Mouse (Mus musculus) gastrocnemius, postnatal 14 days (tissue): ENCODE results near the gene Kctd11. TPM values are rescaled to one million over a fixed set of nuclear protein-coding genes. Genes with fewer than 3 reads are reported as not detected.
"Not testable (repeated sequence)": the region's sequence is repeated elsewhere in the genome, so short reads cannot be mapped to it uniquely, and the experiment has no call there.

Experiments used
- DNase-seq: peaks from one replicate; pipeline ENCODE4 v3.0.0; 2021; ENCODE audit warnings: mixed read lengths
- intact Hi-C: fragments of 180-260 bp; cut with DNase I; formaldehyde crosslinking; loops from one replicate; pipeline ENCODE4 v1.15.1; 2025; ENCODE audit warnings: low total_unique reads
- total RNA-seq, 2 experiments: library from RNA; stranded (reverse); gene quantifications; 2 replicates each; pipeline ENCODE4 v1.2.3; 2021

Gene Kctd11
- total RNA-seq, 2 experiments from 2014 or later, result 2.0 TPM

DNA sequence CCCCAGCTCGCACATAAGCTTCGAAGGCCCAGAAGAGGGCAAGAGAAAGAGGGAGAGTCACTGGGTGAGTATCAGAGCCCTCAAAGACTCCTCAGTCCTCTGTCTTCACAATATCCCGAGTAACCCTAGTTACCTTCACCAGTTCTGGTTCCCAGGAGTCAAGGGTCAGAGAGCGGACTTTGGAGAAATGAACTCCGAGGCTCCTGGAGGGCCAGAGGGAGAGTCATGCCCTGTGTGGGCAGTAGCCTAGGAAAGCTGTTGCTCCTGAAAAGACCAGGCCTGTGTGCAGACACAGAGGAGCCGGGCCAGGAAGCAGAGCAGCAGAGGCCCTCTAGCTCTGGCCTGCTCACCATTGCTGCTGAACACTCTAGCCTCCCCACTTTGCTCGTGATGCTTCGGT is 3.5 kb upstream of the Kctd11 start:
- intact Hi-C loops, result no loop called here

DNA sequence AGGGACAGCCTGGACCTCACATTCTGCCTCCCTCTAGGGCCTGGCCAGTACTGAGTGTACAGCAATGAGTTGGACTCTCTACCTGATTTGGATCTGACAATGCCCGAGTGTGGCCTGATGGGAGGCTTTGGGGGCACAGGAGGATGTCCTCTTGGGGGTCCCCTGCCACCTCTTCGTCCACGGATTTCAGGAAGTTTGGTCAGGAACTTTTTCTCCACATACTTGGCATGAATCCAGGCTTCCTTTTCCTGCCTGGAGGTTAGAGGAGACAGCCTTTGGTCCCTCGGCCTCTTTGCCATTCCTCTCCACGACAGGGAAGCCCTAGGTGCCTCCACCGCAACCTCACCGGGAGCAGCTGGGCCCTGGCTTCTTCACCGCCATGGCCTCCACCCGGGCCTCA is 3.0 kb upstream of the Kctd11 start:
- DNase-seq, result no peak
- intact Hi-C loops, result no loop called here

More for the DNA sequence above, 3.5 kb upstream of the Kctd11 start:
- no peak for DNase-seq

DNA sequence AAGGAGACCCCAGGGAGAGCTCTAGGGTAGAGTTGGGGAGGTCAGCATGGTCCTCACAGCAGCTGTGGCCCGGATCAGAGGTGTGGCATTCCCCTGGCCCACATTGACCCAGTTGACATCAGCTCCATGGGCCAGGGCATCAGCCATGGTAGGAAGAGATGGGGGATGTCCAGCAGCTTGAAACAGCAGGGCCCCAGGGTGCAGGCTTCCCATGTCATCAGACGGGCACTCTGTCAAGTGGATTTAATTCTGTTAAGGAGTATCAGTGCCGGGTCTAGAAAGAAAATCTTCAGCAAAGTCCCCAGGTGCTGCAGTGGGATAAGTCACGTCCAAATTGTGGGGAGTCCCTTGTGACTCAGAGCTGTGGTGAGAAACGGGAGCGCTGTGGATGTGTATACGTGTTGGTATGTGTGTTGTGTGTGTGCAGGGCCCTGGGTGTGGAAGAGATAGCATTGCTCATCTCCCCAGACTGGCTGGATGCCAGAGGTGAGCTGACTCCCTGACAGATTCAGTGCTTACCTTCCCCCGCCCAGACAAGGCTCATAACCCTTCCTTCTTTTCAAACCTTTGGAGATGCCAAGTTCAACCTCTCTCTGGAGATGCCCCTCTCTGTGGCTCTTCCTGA is 2.4 kb upstream of the Kctd11 start:
- no peak for DNase-seq
- intact Hi-C loops, result no loop called here

DNA sequence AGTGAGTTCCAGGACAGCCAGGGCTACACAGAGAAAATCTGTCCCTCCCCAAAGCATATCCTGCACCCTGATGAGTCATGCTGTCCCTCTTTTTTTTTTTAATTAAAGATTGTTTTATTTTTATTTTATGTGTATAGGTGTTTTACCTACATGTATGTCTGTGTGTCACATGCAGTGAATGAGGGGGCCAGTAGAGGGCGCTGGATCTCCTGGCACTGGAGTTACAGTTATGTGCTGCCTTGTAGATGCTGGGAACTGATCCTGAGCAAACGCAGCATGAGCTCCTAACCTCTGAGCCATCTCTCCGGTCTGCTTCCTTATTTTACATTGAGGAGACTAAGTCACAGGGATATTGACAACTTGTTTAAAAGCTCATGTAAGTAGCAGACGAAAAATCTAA is 1.9 kb upstream of the Kctd11 start:
- intact Hi-C loops, result no loop called here
- no peak for DNase-seq

DNA sequence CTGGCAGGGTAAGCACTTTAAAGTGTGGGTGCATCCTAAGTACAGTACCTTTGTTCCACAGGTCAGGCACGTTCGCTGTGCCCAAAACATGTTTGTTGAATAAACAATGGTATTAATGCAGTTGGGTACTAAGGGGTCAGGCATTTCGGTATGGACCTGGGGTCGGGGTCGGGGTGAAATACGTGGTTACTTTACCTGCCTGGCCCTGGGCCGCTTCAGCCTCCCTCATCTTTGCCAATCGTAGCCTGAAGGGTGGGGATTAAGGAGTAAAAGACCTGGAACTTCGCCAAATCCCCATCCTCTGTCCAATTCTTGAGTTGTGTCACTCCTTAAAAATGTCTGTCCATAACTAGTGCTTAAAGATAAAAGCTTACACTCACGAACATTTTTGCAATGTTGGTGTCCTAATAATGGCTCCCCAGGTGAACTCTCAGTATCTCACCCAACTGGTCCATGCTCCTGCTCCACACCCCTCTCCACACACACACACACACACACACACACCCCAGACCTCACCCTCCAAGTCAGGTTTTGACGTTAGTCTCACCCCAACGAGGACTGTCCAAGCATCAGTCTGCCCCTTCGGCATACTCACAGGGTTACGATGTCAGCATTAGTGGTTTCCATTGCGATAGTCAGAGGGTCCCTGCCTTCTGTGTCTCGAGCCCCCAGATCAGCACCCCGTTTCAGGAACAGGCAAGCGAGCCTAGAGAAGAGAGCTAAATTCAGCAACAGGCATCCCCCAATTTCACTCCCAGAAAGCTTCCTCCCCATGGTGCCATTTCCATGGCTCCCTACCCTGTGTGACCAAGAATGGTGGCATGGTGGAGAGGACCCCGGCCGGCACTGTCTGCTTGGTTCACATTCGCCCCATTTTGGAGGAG is 823 bp upstream of the Kctd11 start:
- no peak for DNase-seq
- intact Hi-C loops, result no loop called here

DNA sequence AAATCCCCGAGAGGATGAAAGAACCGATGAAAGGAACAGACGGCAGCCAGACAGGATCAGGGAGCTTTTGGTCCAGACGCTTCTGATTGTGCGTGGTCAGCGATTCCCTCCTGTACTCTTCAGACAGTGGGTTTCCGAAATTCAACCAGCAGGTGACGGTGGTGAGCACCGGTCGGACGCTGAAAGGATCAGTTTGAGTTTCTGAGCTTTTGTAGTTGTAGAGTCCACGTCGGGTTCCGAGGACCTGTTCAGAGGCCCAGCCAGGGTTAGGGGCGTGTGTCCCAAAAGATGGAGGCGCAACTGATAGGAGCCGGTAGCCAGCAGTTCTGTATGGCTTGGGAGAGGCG is 727 bp downstream of the Kctd11 start:
- DNase-seq, result peak; percentile 67
- intact Hi-C loops, result no loop called here

DNA sequence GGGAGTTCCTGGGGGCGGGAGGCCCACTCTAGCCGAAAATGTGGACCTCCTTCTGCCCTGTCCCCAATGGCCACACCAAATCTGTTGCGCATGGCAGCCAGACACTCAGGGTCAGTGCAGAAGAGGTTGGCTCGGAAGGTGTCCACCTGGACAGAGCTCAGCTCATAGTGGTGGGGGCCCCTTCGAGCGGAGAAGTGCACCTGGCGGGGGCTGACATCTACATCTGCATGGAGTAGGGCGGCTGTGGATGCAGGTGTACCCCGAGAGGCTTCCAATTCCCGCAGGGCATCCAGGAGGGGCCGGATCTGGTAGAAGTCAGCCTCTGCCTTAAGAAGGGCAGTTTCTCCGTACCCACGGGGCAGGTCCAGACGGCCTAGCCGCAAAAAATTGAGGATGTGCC is 1.5 kb downstream of the Kctd11 start:
- intact Hi-C loops, result loop anchor here (5.0 kb wide), 1 partner anchor 67 kb away; no protein-coding TSS in a partner anchor
- DNase-seq, result no peak

DNA sequence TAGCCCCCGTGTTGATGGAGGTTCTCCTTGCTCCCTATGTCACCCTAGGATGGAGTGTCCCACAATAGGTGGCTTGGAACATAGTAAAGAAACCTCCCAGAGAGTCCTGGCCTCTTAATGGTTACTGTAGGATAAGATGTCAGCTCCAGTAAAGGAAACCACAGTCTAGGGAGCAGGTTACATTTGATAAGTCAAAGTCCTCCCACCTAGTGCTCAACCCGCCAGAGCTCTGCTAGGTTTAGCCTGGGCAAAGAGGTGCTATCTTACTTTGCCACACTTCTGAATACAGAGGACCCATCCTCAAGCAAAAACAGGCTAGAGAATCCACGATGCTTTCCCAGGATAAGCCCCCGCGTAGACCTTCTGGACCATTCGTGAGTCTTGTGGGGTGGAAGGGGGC is 2.3 kb downstream of the Kctd11 start:
- DNase-seq, result no peak
- intact Hi-C loops, result loop anchor here (5.0 kb wide), 1 partner anchor 67 kb away; no protein-coding TSS in a partner anchor

DNA sequence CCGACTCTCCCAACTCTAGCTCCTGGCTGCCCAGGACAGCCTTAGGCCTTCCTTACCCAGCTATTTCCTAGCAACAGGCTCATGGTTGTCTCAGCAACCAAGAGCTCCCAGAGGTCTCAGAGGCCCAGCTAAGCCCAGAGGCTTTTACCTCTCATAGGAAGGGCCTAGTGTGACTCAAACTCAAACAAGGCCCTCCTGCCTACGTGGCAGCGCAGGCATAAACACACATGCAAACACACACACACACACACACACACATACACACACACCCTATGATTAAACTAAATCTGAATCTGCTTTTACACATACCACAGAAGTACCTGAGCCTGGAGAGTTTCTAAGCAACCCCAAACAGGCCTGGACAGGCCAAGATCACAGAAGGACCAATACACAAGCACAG is 2.8 kb downstream of the Kctd11 start:
- no peak for DNase-seq
- intact Hi-C loops, result loop anchor here (5.0 kb wide), 1 partner anchor 66 kb away; no protein-coding TSS in a partner anchor

DNA sequence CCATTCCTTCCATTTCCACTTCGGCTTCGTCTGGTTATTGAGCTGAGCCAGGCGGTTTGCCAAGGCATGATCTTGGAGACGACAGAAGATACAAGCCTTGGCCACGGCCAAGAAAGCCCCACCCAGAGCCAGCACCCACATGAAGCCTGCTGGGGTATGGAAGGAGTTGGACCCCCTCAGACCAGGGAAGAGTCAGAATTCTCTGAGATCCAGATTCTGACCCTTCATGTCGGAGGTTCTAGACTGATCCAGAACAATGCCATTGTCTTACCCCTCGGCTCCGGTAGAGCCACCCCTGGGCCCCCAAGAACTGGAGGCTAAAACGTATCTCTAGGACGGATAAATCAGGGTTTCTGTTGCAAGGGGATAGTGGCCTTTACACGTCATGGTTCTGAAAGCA is 3.3 kb downstream of the Kctd11 start, which contains the start of gene Tmem95:
Gene Tmem95, minus strand, starts transcription at position 141 of the 400 bp plus-strand sequence.
- intact Hi-C loops, result loop anchor here (5.0 kb wide), 1 partner anchor 66 kb away; no protein-coding TSS in a partner anchor
- no peak for DNase-seq

DNA sequence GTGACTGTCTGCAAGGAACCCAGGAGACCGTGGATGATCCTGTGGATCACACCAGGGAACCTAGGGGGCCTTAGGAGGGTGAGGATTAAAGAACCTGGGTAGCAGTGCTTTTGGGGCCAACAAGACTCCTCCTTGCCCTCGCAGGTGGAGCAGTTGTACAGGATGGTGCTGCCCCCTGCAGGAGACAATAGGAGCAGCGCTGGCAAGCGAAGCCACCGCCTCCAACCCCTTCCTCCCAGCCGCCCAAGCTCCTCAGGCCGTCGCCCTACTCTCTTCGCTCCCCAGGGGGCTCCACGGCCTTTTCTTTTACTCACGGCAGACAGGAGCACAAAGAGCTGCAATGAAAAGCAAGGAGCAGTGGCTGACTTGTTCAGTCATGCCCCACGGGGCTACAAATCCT is 4.3 kb downstream of the Kctd11 start:
- peak; percentile 86 for DNase-seq
- intact Hi-C loops, result loop anchor here (5.0 kb wide), 1 partner anchor 65 kb away; no protein-coding TSS in a partner anchor

DNA sequence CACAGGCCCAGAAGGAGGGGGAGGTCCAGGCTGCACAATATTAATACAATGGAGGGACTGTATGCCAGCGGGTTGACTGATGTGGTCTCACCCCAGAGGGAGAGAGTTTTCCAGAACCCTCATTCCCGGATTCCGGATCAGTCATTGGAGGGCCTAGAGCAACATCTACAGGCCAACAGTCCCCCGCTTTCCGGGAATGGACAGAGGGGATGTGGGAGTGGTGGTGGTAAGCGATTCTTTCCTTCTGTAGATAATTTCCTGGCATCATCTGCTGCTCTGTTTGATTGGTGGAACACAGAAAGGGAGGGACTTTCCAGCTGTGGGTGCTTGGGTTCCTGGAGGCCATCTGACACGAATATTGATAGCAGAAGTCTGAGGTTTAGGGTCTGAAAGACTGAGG is 5.0 kb downstream of the Kctd11 start:
- intact Hi-C loops, result loop anchor here (5.0 kb wide), 1 partner anchor 64 kb away; no protein-coding TSS in a partner anchor
- no peak for DNase-seq

DNA sequence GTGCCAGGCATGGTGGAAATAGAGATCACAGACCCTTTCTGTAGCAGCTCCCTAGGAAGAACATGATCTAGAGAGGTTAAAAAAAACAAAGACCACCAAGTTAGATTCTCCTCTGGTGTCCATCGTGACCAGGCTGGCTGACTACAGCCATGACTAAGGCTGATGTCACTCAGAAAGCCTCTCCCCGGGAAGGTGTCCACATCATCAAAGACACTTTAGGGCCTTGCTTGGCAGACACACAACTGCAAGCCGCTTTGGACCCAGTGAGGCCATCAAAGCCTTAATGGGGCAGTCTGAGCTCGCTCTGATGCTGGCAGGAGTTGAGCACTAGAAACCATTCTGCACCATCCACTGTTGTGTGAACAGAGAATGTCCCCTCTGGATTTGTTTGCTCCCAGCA is 8.8 kb downstream of the Kctd11 start:
- no peak for DNase-seq
- intact Hi-C loops, result no loop called here

DNA sequence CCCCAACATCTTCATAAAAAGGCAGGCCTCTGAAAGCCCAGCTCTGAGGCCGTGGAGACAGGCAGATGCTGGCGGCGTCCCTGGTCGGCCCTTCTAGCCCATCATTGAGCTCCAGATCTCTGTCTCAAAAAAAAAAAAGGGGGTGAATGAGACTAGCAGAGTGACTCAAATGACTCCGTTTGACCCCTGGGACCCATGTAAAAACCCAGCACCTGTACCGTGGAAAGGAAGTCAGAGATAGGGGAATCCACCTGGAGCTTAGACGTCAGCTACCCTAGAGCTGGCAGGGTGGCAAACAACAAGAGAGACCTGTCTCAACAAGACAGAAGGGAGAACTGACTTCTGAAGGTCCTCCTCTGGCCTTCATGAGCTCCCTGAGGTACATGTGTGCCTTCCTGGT is 9.4 kb downstream of the Kctd11 start:
- intact Hi-C loops, result no loop called here
- DNase-seq, result no peak

DNA sequence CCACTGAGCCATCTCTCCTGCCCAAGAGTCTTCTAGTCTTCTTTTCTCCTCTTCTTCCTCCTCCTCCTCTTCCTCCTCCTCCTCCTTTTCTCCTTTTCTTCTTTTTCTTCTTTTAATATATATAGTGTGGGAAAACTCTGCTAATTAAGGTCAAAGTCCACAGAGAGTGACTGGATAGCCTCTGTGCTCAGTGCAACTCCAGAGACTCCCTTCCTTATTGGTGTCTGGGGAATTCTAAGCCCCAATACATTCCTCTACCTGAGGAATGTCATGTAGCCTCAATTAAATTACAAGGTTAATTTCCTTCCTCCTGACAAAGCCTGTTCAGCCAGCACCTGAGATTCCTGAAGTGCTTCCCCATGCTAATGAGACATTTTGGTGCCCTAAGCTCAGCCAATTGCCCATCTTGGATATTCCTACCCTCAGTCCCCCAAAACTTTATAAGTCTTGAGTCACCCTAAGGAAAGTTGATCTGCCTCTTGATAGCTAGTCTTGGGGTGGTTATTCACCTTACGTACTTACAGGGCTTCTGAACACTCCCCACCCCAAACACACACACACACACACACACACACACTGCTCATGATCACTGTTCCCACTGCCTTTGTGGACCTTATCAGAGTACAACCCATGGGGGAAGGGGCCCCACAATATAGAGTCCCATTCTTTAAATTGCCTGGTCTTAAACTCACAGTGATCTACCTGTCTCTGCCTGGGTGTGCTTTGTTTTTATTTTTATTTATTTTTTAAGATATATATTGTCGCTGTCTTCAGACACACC is 10.7 kb downstream of the Kctd11 start:
- intact Hi-C loops, result no loop called here

DNA sequence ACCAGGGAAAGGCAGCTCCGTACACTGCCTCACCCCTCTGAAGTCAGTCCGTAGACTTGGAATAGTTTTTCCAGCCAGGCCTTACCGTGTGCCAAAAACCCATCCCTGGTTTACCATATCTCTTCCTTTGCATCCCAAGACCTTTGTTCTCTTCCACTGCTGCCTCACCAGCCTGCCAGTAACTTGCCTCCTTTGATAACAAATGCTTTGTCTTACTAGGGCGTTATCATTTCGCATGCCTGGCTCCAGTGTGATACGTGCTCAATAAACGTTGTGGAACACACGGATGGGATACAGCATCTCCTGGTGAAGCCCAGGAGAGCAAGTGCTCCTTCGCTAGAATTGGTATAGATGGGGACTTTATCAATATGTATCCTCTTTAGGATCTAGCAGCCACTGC is 13.9 kb downstream of the Kctd11 start:
- DNase-seq, result no peak
- intact Hi-C loops, result no loop called here

More for the DNA sequence above, 10.7 kb downstream of the Kctd11 start:
- no peak for DNase-seq

DNA sequence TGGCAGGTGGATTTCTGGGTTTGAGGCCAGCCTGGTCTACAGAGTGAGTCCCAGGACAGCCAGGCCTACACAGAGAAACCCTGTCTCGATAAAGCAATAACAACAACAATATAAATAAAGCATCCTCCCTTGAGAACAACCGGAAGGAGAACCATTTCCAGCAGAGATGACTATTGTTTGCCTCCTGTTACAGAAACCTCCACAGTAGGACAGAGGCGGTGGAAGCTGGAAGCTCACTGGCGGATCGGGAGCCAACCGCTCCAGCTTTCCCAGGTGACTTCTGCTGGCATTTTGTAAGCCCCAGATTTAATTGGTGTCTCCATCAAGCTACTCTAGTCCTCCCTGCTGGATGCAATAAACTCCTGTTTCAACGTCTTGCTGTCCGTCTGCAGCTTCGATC is 15.6 kb downstream of the Kctd11 start:
- DNase-seq, result no peak
- intact Hi-C loops, result no loop called here

DNA sequence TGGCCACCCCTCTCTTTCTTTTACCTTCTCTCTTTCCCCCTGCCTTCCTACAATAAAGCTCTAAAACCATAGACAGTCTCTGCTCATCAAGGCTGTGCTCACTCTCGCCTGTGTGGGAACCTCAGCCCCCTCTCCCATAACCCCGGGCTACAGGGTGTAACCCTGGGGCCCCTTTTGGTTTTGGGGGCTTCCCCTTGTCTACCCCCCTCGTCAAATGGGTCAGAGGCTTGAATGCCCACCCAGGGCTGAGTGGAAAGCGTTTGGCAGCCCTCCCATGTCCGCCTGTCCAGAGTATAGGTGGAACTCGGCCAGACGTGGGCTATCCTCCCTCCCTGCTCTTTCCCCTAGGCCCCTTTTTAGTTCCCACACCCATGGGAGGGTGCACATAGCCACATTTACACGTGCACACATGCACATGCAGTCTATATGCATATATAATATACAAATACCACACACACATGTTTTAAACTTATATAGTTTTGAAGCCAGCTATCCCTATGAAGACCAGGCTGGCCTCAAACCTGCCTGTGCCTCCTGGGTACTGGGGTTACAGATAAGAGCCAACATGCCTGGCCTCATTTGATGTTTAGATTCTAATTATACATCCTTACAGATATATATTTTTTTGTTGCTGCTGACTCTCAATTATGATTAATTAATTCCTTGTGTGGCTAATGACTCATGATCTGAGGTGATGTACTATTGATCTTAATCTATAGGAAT is 16.9 kb downstream of the Kctd11 start:
- intact Hi-C loops, result no loop called here
- no peak for DNase-seq

DNA sequence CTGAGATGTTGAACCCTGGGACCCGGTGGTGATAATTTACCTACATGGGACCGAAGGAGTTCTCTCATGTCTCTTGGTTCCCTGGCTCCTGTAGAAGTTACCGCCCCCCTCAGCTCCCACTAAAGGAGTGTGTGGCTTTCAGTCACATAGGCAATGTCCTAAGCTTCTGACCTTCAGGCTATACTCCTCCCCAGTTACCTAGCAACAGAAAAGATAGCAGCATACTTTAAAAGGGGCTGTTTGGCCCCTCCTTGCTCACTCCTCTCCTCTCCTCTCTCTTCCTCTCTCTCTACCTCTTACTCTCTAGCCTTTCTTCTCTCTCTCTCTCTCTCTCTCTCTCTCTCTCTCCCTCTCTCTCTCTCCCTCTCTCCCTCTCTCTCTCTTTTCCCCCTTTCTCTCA is 17.5 kb downstream of the Kctd11 start:
- intact Hi-C loops, DNase-seq: not testable (repeated sequence)
